Mouse (Mus musculus): ENCODE measurements at regions not wholly inside any gene's neighbourhood (a gene's known extent, or its start where the extent isn't known, plus 50 kb on each side); places are given as distances from the start of the nearest gene placed in this dataset.
"Not testable (repeated sequence)": the region's sequence is repeated elsewhere in the genome, so short reads cannot be mapped to it uniquely, and the experiment has no call there.

DNA sequence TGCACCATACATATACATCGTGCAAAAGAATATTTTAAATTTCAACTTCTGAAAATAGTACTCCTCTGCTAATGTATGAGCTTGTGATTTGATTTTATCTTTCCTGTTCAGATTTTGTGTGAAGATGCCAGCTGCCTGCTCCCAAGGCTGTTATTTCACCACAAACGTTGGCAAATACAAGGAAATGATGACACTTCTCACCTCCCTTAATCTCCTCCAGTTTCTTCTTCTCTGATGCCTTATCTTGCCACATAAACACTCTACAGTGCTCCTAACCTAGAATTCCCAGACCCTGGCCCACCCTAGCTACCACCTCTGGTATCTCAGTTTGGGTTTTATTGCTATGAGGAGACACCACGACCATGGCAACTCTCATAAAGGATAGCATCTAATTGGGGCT is 96.6 kb upstream of the Hivep1 start:
- ATAC-seq (ENCODE audit: insufficient read depth), result no peak
- no peak for DNase-seq
- no peaks in the 10 kb centered on the region for H3K27me3 ChIP-seq (ENCODE audit: insufficient read depth, low read length)
- no peaks in the 10 kb centered on the region for H3K9me3 ChIP-seq (ENCODE audit: low read depth, low read length)
- WGBS, result 72% methylated on average over 3 of the region's 3 CpGs
- no peak for TF ChIP-seq CTCF (IDR thresholded peaks at IDR 0.05; ENCODE audit: low read depth)
- H3K9ac ChIP-seq, result no peak overlapping the region
- no peak overlapping the region for H3K27ac ChIP-seq (ENCODE audit: low read depth)
- H3K36me3 ChIP-seq (ENCODE audit: insufficient read depth), result no peaks in the 10 kb centered on the region
- H3K4me3 ChIP-seq (ENCODE audit: low read depth, low read length), result no peak overlapping the region
- no peak overlapping the region for H3K4me2 ChIP-seq
- no peaks in the 10 kb centered on the region; the same call in 1 of the 2 replicates for H3K4me1 ChIP-seq (ENCODE audit: insufficient read depth)

DNA sequence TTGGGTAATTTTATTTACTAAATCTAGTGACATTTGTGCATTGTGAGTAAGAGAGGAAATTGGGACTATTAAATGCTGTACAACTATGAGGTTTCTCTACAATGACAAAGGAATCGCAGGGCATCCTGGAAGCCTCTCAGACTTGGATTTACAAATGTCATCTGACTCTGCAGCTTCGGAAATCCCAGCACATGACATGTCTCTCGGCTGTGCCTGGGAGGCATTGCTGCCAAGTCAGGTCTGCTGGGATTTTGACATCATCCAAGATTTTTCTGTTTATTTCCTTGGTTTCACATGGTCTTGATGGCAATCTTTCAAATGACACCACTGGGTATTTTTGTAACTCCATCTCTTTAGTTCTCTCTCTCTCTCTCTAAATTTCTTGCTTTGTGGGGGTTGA is 99.4 kb upstream of the Hivep1 start:
- peak; percentile 64 for DNase-seq
- Histone ChIP-seq H3K9me3 (ENCODE audit: low read depth, low read length) (no peaks in the 10 kb centered on the region), H3K4me1 (ENCODE audit: insufficient read depth) (no peaks in the 10 kb centered on the region), H3K36me3 (ENCODE audit: insufficient read depth) (no peaks in the 10 kb centered on the region), H3K4me2 (no peak overlapping the region), H3K27ac (ENCODE audit: low read depth) (no peak overlapping the region), H3K27me3 (ENCODE audit: insufficient read depth, low read length) (no peaks in the 10 kb centered on the region), H3K4me3 (ENCODE audit: low read depth, low read length) (no peak overlapping the region), H3K9ac (no peak overlapping the region)
- no peak for ATAC-seq (ENCODE audit: insufficient read depth)
- WGBS, result 37% methylated on average over 3 of the region's 3 CpGs
- TF ChIP-seq CTCF (IDR thresholded peaks at IDR 0.05; ENCODE audit: low read depth), result no peak

DNA sequence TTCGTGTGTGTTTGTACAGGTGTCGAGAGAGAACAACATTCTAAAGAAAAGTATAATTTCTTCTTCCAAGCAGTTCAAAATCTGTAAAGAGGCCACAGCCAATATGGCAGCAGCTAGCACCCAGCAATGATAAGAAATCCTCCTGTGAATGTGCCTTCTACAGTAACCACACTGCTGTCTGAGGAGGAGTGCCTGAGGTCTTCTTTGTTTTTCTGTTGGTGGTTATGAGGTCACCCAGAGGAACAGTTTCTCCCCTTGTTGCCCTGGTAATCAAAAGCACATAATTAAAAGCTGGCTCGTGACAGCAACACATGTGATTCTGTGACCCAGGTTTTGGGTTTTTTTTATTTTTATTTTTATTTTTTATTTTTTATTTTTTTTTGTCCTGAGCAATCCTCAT is 100.8 kb upstream of the Adtrp start:
- H3K27me3 ChIP-seq (ENCODE audit: insufficient read depth, low read length), result no peaks in the 10 kb centered on the region
- H3K4me3 ChIP-seq (ENCODE audit: low read depth, low read length), result no peak overlapping the region
- WGBS, result 81% methylated on average over 3 of the region's 3 CpGs
- ATAC-seq (ENCODE audit: insufficient read depth) (no peak), DNase-seq (no peak)
- no peak overlapping the region for H3K9ac ChIP-seq
- no peaks in the 10 kb centered on the region for H3K9me3 ChIP-seq (ENCODE audit: low read depth, low read length)
- H3K27ac ChIP-seq (ENCODE audit: low read depth), result no peak overlapping the region
- TF ChIP-seq CTCF (IDR thresholded peaks at IDR 0.05; ENCODE audit: low read depth), result no peak
- no peaks in the 10 kb centered on the region for H3K36me3 ChIP-seq (ENCODE audit: insufficient read depth)
- no peaks in the 10 kb centered on the region for H3K4me1 ChIP-seq (ENCODE audit: insufficient read depth)
- no peak overlapping the region for H3K4me2 ChIP-seq

DNA sequence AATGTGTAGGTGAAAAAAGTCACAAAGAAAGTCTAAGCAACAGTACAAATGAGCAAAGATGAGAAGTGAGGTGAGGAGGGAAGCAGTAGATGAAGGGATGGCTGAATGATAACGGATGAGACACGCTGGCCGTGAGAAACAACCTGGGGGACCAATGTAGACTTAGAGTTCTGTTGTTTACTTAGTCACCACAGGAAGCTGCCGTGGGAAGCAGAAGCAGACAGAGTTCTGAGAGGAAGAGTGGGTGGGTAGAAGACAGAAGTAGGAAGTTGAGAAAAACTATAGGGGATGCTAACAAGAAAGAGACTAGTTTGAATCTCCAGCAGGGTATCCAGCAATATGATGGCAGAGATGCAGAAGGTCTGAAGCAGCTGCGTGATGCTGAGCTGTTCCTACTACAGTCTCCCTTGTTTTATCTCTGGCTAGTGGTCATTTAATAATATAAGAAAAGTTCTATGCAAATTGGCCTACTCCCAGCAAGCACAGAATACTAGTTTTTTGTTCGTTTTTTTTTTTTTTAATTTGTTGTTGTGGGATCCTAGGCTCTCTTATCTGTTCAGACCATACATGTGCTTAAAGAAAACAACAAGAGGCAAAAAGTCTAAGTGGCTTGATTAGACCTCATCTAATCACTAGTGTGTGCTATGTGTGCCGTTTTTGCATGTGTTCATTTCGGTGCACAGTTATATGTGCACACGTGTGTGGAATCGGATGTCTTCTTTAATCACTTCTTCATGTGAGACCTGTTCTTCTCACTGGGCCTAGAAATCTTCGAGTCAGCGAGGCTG is 85.0 kb upstream of the Adtrp start:
- DNase-seq, result no peak
- WGBS, result 64% methylated on average over 12 of the region's 12 CpGs

DNA sequence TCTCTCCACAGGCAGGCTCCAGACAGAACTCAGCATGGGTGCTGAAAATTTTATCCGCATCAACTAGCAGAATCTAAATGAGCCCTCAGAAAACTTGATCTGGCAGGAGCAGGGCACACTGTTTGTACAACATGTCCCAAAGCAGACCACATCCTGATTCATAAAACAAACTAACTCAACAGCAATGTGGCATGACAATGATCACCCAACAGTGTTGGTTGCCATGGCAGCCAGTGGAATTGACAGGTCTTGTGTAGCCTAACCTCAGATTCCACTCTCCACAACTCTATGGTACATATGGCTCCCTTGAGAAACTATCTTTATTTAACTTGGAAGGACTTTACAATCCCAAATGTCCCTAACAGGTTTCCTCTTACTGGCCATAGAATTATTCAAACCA is 82.3 kb upstream of the Adtrp start:
- no peak for TF ChIP-seq CTCF (IDR thresholded peaks at IDR 0.05; ENCODE audit: low read depth)
- Histone ChIP-seq H3K4me2 (no peak overlapping the region), H3K4me1 (ENCODE audit: insufficient read depth) (no peaks in the 10 kb centered on the region), H3K27me3 (ENCODE audit: insufficient read depth, low read length) (no peaks in the 10 kb centered on the region), H3K27ac (ENCODE audit: low read depth) (no peak overlapping the region), H3K9ac (no peak overlapping the region), H3K36me3 (ENCODE audit: insufficient read depth) (no peaks in the 10 kb centered on the region), H3K4me3 (ENCODE audit: low read depth, low read length) (no peak overlapping the region), H3K9me3 (ENCODE audit: low read depth, low read length) (no peaks in the 10 kb centered on the region)
- DNase-seq (no peak), ATAC-seq (ENCODE audit: insufficient read depth) (no peak)
- whole genome bisulfite sequencing, result 88% methylated on average over 1 of the region's 1 CpGs

More for the DNA sequence above, 85.0 kb upstream of the Adtrp start:
- Histone ChIP-seq H3K27me3 (ENCODE audit: insufficient read depth, low read length) (no peaks in the 10 kb centered on the region), H3K36me3 (ENCODE audit: insufficient read depth) (no peaks in the 10 kb centered on the region), H3K9me3 (ENCODE audit: low read depth, low read length) (no peaks in the 10 kb centered on the region), H3K4me2 (no peak overlapping the region), H3K4me1 (ENCODE audit: insufficient read depth) (no peaks in the 10 kb centered on the region), H3K9ac (no peak overlapping the region), H3K27ac (ENCODE audit: low read depth) (no peak overlapping the region), H3K4me3 (ENCODE audit: low read depth, low read length) (no peak overlapping the region)
- no peak for TF ChIP-seq CTCF (IDR thresholded peaks at IDR 0.05; ENCODE audit: low read depth)
- no peak for ATAC-seq (ENCODE audit: insufficient read depth)

DNA sequence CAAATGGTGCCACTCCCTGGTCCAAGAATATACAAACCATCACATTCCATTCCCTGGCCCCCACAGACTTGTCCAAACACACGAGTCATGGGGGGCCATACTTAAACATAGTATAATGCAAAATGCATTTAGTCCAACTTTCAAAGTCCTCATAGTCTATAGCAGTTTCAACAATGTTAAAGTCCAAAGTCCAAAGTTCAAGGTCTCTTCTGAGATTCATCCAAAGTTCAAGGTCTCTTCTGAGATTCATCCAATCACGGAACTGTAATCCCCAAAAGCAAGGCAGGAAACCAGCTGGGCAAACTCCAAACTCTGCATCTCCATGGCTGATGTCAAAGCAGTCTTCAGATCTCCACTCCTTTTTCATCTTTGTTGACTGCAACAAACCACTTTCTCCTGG is 78.4 kb upstream of the Adtrp start:
- DNase-seq; ATAC-seq (ENCODE audit: insufficient read depth); H3K9me3 ChIP-seq (ENCODE audit: low read depth, low read length); H3K4me2 ChIP-seq; H3K27me3 ChIP-seq (ENCODE audit: insufficient read depth, low read length); H3K9ac ChIP-seq; H3K4me3 ChIP-seq (ENCODE audit: low read depth, low read length); H3K36me3 ChIP-seq (ENCODE audit: insufficient read depth); H3K4me1 ChIP-seq (ENCODE audit: insufficient read depth); H3K27ac ChIP-seq (ENCODE audit: low read depth): not testable (repeated sequence)
- 74% methylated on average over 2 of the region's 2 CpGs for WGBS

DNA sequence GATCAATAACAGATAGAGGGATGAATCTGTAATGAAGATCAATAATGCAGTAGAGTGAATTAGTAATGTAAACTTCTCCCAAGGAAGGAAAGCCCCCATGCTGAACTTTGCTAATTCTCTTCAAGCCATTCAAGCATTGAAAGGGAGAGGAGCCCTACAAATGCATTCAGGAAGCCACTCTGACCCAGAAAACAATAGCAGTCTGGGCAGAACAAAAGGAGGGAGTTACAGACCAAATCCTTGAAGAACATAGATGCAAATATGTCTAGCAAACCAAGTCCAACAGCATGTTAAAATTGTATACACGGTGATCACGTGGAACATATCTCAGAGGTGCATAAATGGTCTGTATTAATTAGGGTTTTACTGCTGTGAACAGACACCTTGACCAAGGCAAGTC is 77.7 kb upstream of the Adtrp start:
- 56% methylated on average over 2 of the region's 2 CpGs for WGBS
- Histone ChIP-seq H3K4me3 (ENCODE audit: low read depth, low read length) (no peak overlapping the region), H3K27me3 (ENCODE audit: insufficient read depth, low read length) (no peaks in the 10 kb centered on the region), H3K4me1 (ENCODE audit: insufficient read depth) (no peaks in the 10 kb centered on the region), H3K4me2 (no peak overlapping the region), H3K27ac (ENCODE audit: low read depth) (no peak overlapping the region), H3K9me3 (ENCODE audit: low read depth, low read length) (no peaks in the 10 kb centered on the region), H3K9ac (no peak overlapping the region), H3K36me3 (ENCODE audit: insufficient read depth) (no peaks in the 10 kb centered on the region)
- no peak for DNase-seq
- no peak for TF ChIP-seq CTCF (IDR thresholded peaks at IDR 0.05; ENCODE audit: low read depth)
- no peak for ATAC-seq (ENCODE audit: insufficient read depth)

All from lung, embryonic 14.5 days (tissue).